Mouse (Mus musculus) stomach, postnatal 0 days (tissue): ENCODE data around the gene Arxes1.
"Not testable (repeated sequence)": the region's sequence is repeated elsewhere in the genome, so short reads cannot be mapped to it uniquely, and the experiment has no call there.

ENCODE experiments used
- CTCF ChIP-seq: IDR thresholded peaks from 2 replicates; pipeline ENCODE4 v1.5.1; 2016; ENCODE audit warnings: antibody characterized with exemption, low read depth, mild to moderate bottlenecking, moderate library complexity
- EP300 ChIP-seq: optimal IDR thresholded peaks from 2 replicates; pipeline ENCODE3; 2016; ENCODE audit warnings: antibody characterized with exemption

DNA sequence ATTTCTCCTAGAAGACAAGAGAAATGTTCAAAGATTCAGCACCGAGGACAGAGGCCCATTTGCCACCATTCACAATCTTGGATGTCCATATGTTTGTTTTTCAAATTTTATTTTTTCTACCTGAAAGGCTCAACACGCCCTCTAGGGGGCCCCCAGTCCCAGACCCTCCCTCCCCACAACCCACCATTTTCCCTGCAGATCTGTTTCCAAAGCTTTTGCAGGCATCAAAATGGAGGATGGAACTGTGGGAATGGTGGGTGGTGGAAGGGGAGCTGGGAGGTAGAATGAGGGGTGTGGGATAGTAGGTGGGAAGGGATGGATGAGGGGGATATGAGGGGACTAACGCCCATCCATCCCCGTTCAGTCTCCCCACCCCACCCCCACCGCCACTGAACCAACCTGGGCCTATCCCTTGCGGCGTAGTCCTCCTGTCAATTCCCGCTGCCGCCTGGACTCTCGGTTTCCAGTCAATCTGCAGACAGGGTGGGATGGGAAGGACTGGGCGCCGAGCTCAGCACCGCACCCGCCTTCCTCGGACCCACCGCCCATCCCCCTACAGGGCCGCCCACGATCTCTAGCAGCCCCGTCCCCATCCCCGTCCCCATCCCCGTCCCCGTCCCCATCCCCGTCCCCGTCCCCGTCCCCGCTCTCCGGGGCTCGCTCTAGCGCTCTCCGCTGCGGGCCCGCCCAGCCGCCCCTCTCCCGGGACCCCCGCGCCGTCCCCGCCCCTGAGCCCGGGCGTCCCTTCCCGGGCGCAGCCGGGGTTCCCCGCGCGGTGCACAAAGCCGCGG, 34.2 kb downstream of the Arxes1 start:
- TF ChIP-seq CTCF, result peak; percentile 17; the same call in 1 of the 2 replicates
- TF ChIP-seq EP300, result not testable (repeated sequence)
